Mouse (Mus musculus) central nervous system, embryonic 18 days (tissue): ENCODE results near the gene Scml4. TPM values are rescaled to one million over a fixed set of nuclear protein-coding genes. Genes with fewer than 3 reads are reported as not detected.

Experiments used
- polyA plus RNA-seq: library from polyadenylated mRNA; depleted of rRNA; stranded (reverse); fragments of >200 nt; gene quantifications from 2 replicates; pipeline ENCODE4 v1.2.3, GENCODE M21; 2012; rRNA removed

Gene Scml4
- 8.2 and 10.5 TPM in 2 replicates for polyA plus RNA-seq

GRCm38 (mm10) chr10:42860159-42860911 is at the start of gene Scml4:
Scml4 (plus strand) TSS chr10:42860370.

Other genes starting within 250 kb of the Scml4 start
- 40.2 and 40.8 TPM in 2 replicates for gene Sec63, start 98.9 kb upstream of the Scml4 start, polyA plus RNA-seq